Mouse (Mus musculus) yolk sac, embryonic 10.5 days (tissue): ENCODE measurements around the gene Npas3.
A peak's percentile ranks its signal among the peaks of the same experiment; 100 is the strongest.

ENCODE experiments used
- DNase-seq: peaks from one replicate; pipeline ENCODE4 v3.0.0-alpha.2; 2017; ENCODE audit warnings: low spot score

The Npas3 gene

GRCm38 (mm10) chr12:53295747-53296146 lies 47.3 kb downstream of the Npas3 start:
- DNase-seq, result peak; percentile 20

GRCm38 (mm10) chr12:53297946-53298840 lies 49.7 kb downstream of the Npas3 start:
- no peak for DNase-seq

- no peak for DNase-seq
Observed at GRCm38 (mm10) chr12:53300964-53301363, 52.5 kb downstream of the Npas3 start.

GRCm38 (mm10) chr12:53302129-53302528 lies 53.7 kb downstream of the Npas3 start:
- no peak for DNase-seq

GRCm38 (mm10) chr12:53316715-53317114 lies 68.2 kb downstream of the Npas3 start:
- no peak for DNase-seq

- DNase-seq, result no peak
Observed at GRCm38 (mm10) chr12:53317801-53318200, 69.3 kb downstream of the Npas3 start.

GRCm38 (mm10) chr12:53320526-53320925 lies 72.0 kb downstream of the Npas3 start:
- no peak for DNase-seq

GRCm38 (mm10) chr12:53321018-53321417 lies 72.5 kb downstream of the Npas3 start:
- DNase-seq, result no peak

GRCm38 (mm10) chr12:53321944-53322343 lies 73.5 kb downstream of the Npas3 start:
- no peak for DNase-seq

- DNase-seq, result no peak
Observed at GRCm38 (mm10) chr12:53327653-53328188, 79.2 kb downstream of the Npas3 start.

- DNase-seq, result peak; percentile 44
Observed at GRCm38 (mm10) chr12:53328257-53328736, 79.8 kb downstream of the Npas3 start.

GRCm38 (mm10) chr12:53330141-53330540 lies 81.7 kb downstream of the Npas3 start:
- no peak for DNase-seq

- DNase-seq, result no peak
Observed at GRCm38 (mm10) chr12:53331391-53331790, 82.9 kb downstream of the Npas3 start.

- no peak for DNase-seq
Observed at GRCm38 (mm10) chr12:53331800-53332199, 83.3 kb downstream of the Npas3 start.

GRCm38 (mm10) chr12:53333251-53333650 lies 84.8 kb downstream of the Npas3 start:
- DNase-seq, result no peak

- DNase-seq, result no peak
Observed at GRCm38 (mm10) chr12:53338349-53338948, 90.0 kb downstream of the Npas3 start.

- no peak for DNase-seq
Observed at GRCm38 (mm10) chr12:53342741-53343140, 94.3 kb downstream of the Npas3 start.

- DNase-seq, result no peak
Observed at GRCm38 (mm10) chr12:53351860-53352259, 103.4 kb downstream of the Npas3 start.

GRCm38 (mm10) chr12:53365751-53366150 lies 117.3 kb downstream of the Npas3 start:
- DNase-seq, result no peak

GRCm38 (mm10) chr12:53384851-53385250 lies 136.4 kb downstream of the Npas3 start:
- no peak for DNase-seq

GRCm38 (mm10) chr12:53405856-53406255 lies 157.4 kb downstream of the Npas3 start:
- no peak for DNase-seq

- DNase-seq, result no peak
Observed at GRCm38 (mm10) chr12:53407776-53408175, 159.3 kb downstream of the Npas3 start.

GRCm38 (mm10) chr12:53409711-53410110 lies 161.2 kb downstream of the Npas3 start:
- DNase-seq, result no peak
